Mouse (Mus musculus): ENCODE data around the gene Zfp644. TPM values are rescaled to one million over a fixed set of nuclear protein-coding genes. Genes with fewer than 3 reads are reported as not detected.

Zfp644 gene
- polyA plus RNA-seq, 2 experiments: 38.9 to 85.4 TPM

DNA sequence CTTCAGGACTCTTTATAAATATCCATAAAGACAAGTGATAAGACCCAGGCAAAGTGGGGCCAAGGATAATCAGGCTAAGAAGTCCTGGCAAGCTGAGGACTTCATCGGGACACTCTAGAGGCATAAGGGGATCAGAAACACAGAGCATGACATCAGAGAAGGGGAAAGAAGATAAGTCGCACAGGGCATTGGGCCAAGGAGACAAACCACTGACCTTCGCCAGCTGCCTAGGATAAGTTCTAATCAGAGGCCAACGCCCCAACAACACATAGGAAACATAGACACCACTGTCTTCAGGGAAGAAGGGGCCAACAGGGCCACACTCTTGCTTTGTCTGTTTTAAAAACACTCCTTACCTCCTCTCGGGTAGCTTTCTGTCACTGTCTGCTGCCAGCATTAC, 8.1 kb upstream of the Zfp644 start:
- H3K4me3 ChIP-seq (replicated peaks; ENCODE audit: low read length): no peak overlapping the region

DNA sequence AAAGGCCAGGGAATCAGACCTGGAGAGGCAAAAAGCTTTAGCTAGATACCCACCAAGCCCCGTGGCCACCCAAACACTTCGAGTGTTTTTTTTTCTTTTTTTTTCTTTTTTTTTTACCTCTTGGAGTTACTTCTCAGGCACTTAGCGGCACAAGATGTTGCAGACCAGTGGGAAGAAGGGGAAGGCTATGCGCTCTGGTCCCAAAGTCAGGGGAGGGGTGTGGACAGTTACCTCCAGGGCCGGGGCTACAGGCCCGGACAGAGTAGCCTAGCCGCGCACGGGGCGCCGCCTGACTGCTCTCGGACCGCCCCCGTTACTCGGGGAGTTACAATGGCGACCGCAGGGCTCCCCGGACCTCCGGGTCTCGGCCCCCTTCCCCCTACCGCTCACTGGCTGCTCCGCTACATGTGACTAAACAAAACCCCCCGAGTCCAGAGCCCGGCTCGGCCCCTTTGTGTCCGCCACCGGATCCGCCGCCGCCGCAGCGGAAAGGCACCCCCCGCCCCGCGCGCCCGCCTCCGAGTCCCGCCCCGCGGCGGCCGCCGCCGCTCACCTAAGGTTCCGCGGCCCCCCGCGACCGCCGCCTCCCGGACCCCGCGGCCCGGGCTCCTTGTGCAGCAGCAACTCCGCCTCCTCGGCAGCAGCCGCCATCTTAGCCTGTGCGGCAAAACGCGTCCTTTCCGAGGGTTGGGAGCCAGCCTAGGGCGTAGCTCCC, 1.2 kb downstream of the Zfp644 start:
- Histone ChIP-seq H3K9ac (ENCODE audit: low read depth, low read length, severe bottlenecking) (peak overlapping the region; percentile 98), H3K27me3 (ENCODE audit: control insufficient read depth, insufficient read depth, low read length) (no peaks in the 10 kb centered on the region), H3K4me2 (replicated peaks; ENCODE audit: low read depth, low read length, severe bottlenecking) (peak overlapping the region; percentile 50), H3K4me3 (replicated peaks; ENCODE audit: low read length) (peak overlapping the region; percentile 86), H3K27ac (replicated peaks; ENCODE audit: low read depth, low read length) (peak overlapping the region; percentile 99), H3K4me1 (ENCODE audit: control insufficient read depth, insufficient read depth, low read length) (peaks cover 10% of the 10 kb centered on the region), H3K9me3 (ENCODE audit: control insufficient read depth, low read length) (no peaks in the 10 kb centered on the region), H3K36me3 (ENCODE audit: control insufficient read depth, insufficient read depth, low read length) (peaks cover 8% of the 10 kb centered on the region)
- WGBS: 5% methylated on average over 39 of the region's 63 CpGs
- peak; percentile 88 for ATAC-seq (ENCODE audit: low FRiP score, low read depth)
- DNase-seq (ENCODE audit: low spot score): peak; percentile 81
- TF ChIP-seq POLR2A (IDR thresholded peaks at IDR 0.05; ENCODE audit: borderline replicate concordance, extremely low read depth, insufficient read depth, insufficient read length): no peak

More for the DNA sequence above, 8.1 kb upstream of the Zfp644 start:
- Histone ChIP-seq H3K4me2 (replicated peaks; ENCODE audit: low read depth, low read length, severe bottlenecking) (no peak overlapping the region), H3K9me3 (ENCODE audit: control insufficient read depth, low read length) (no peaks in the 10 kb centered on the region), H3K27ac (replicated peaks; ENCODE audit: low read depth, low read length) (no peak overlapping the region), H3K4me1 (ENCODE audit: control insufficient read depth, insufficient read depth, low read length) (peaks cover 4% of the 10 kb centered on the region; the same call in 1 of the 2 replicates), H3K9ac (ENCODE audit: low read depth, low read length, severe bottlenecking) (no peak overlapping the region), H3K36me3 (ENCODE audit: control insufficient read depth, insufficient read depth, low read length) (no peaks in the 10 kb centered on the region), H3K27me3 (ENCODE audit: control insufficient read depth, insufficient read depth, low read length) (no peaks in the 10 kb centered on the region)
- WGBS: 83% methylated on average over 5 of the region's 5 CpGs
- no peak for TF ChIP-seq POLR2A (IDR thresholded peaks at IDR 0.05; ENCODE audit: borderline replicate concordance, extremely low read depth, insufficient read depth, insufficient read length)
- no peak for DNase-seq (ENCODE audit: low spot score)
- ATAC-seq (ENCODE audit: low FRiP score, low read depth): no peak

DNA sequence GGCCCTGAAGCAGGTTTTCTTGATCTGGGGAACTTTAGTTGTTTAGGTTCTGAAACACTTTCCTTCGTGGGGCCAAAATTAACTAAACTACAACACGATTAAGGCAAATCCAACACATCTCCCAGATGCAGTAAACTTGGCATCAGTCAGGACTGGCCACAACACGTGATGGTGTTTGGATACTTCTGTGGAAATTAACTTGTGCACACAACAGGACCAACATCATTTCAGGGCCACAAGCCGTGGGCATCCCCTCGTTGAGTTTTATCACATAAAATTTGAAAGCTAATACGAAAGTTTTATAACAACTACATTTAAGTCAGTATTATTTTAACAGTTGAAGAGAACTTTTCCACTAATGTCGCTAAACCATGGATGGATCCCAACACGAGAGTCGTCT, 1.9 kb downstream of the Zfp644 start:
- WGBS: 24% methylated on average over 9 of the region's 9 CpGs
- H3K36me3 ChIP-seq (ENCODE audit: control insufficient read depth, insufficient read depth, low read length): peaks cover 13% of the 10 kb centered on the region
- H3K9me3 ChIP-seq (ENCODE audit: control insufficient read depth, low read length): no peaks in the 10 kb centered on the region
- peaks cover 10% of the 10 kb centered on the region for H3K4me1 ChIP-seq (ENCODE audit: control insufficient read depth, insufficient read depth, low read length)
- peak overlapping the region; percentile 98 for H3K9ac ChIP-seq (ENCODE audit: low read depth, low read length, severe bottlenecking)
- no peak for ATAC-seq (ENCODE audit: low FRiP score, low read depth)
- H3K4me3 ChIP-seq (replicated peaks; ENCODE audit: low read length): peak overlapping the region; percentile 86
- TF ChIP-seq POLR2A (IDR thresholded peaks at IDR 0.05; ENCODE audit: borderline replicate concordance, extremely low read depth, insufficient read depth, insufficient read length): no peak
- no peak for DNase-seq (ENCODE audit: low spot score)
- no peaks in the 10 kb centered on the region for H3K27me3 ChIP-seq (ENCODE audit: control insufficient read depth, insufficient read depth, low read length)
- peak overlapping the region; percentile 99 for H3K27ac ChIP-seq (replicated peaks; ENCODE audit: low read depth, low read length)
- peak overlapping the region; percentile 50 for H3K4me2 ChIP-seq (replicated peaks; ENCODE audit: low read depth, low read length, severe bottlenecking)

- Histone ChIP-seq H3K27ac (replicated peaks; ENCODE audit: low read depth, low read length) (no peak overlapping the region), H3K27me3 (ENCODE audit: control insufficient read depth, insufficient read depth, low read length) (no peaks in the 10 kb centered on the region), H3K4me1 (ENCODE audit: control insufficient read depth, insufficient read depth, low read length) (peaks cover 10% of the 10 kb centered on the region), H3K4me2 (replicated peaks; ENCODE audit: low read depth, low read length, severe bottlenecking) (peak overlapping the region; percentile 50), H3K9me3 (ENCODE audit: control insufficient read depth, low read length) (no peaks in the 10 kb centered on the region), H3K36me3 (ENCODE audit: control insufficient read depth, insufficient read depth, low read length) (peaks cover 13% of the 10 kb centered on the region), H3K9ac (ENCODE audit: low read depth, low read length, severe bottlenecking) (peak overlapping the region; percentile 98; the same call in 1 of the 2 replicates), H3K4me3 (replicated peaks; ENCODE audit: low read length) (peak overlapping the region; percentile 86)
- DNase-seq (ENCODE audit: low spot score) (no peak), ATAC-seq (ENCODE audit: low FRiP score, low read depth) (no peak)
- TF ChIP-seq POLR2A (IDR thresholded peaks at IDR 0.05; ENCODE audit: borderline replicate concordance, extremely low read depth, insufficient read depth, insufficient read length): no peak
- 97% methylated on average over 1 of the region's 1 CpGs for WGBS
Observed at GRCm38 (mm10) chr5:106694683-106695082, 2.4 kb downstream of the Zfp644 start.

GRCm38 (mm10) chr5:106693034-106693433, 4.1 kb downstream of the Zfp644 start:
- H3K4me1 ChIP-seq (ENCODE audit: control insufficient read depth, insufficient read depth, low read length): peaks cover 10% of the 10 kb centered on the region
- no peak overlapping the region for H3K9ac ChIP-seq (ENCODE audit: low read depth, low read length, severe bottlenecking)
- H3K4me2 ChIP-seq (replicated peaks; ENCODE audit: low read depth, low read length, severe bottlenecking): no peak overlapping the region
- ATAC-seq (ENCODE audit: low FRiP score, low read depth) (no peak), DNase-seq (ENCODE audit: low spot score) (peak; percentile 34)
- H3K27me3 ChIP-seq (ENCODE audit: control insufficient read depth, insufficient read depth, low read length): no peaks in the 10 kb centered on the region
- no peaks in the 10 kb centered on the region for H3K9me3 ChIP-seq (ENCODE audit: control insufficient read depth, low read length)
- WGBS: 82% methylated on average over 4 of the region's 4 CpGs
- H3K27ac ChIP-seq (replicated peaks; ENCODE audit: low read depth, low read length): no peak overlapping the region
- H3K36me3 ChIP-seq (ENCODE audit: control insufficient read depth, insufficient read depth, low read length): peaks cover 13% of the 10 kb centered on the region
- no peak overlapping the region for H3K4me3 ChIP-seq (replicated peaks; ENCODE audit: low read length)
- TF ChIP-seq POLR2A (IDR thresholded peaks at IDR 0.05; ENCODE audit: borderline replicate concordance, extremely low read depth, insufficient read depth, insufficient read length): no peak
